Mouse (Mus musculus) MEL (cell line): ENCODE results near the gene Gnb1l.

Experiments used
- CTCF ChIP-seq, 3 experiments: IDR thresholded peaks in 2 of 3; conservative IDR thresholded peaks in 1 of 3; 2 replicates each; pipeline ENCODE4 v1.5.1; 2011 to 2012; ENCODE audit warnings: low read length in 3 of 3, low read depth in 2 of 3, mild to moderate bottlenecking in 2 of 3, improper control_type of control experiment in 1 of 3, inconsistent platforms in 1 of 3, mixed read lengths in 1 of 3, moderate library complexity in 1 of 3; ENCODE audit not compliant: control insufficient read depth in 1 of 3, insufficient read depth in 1 of 3, poor library complexity in 1 of 3, severe bottlenecking in 1 of 3
- EP300 ChIP-seq, 2 experiments: IDR thresholded peaks; 2 replicates each; pipeline ENCODE4 v1.6.1; 2011; ENCODE audit warnings: improper control_type of control experiment in 2 of 2, low read length in 2 of 2, low read depth in 1 of 2, mild to moderate bottlenecking in 1 of 2
- GATA1 ChIP-seq: IDR thresholded peaks from 2 replicates; pipeline ENCODE4 v1.6.1; 2011; ENCODE audit warnings: low read depth, low read length, improper control_type of control experiment
- KAT2A ChIP-seq: conservative IDR thresholded peaks from 2 replicates; pipeline ENCODE4 v1.6.1; 2012; ENCODE audit warnings: low read depth, low read length, improper control_type of control experiment, inconsistent platforms
- RAD21 ChIP-seq: IDR thresholded peaks from 2 replicates; pipeline ENCODE4 v1.6.1; 2011; ENCODE audit warnings: mild to moderate bottlenecking, low read depth, low read length, improper control_type of control experiment
- SIN3A ChIP-seq: IDR thresholded peaks from 2 replicates; pipeline ENCODE4 v1.6.1; 2012; ENCODE audit warnings: low read length, improper control_type of control experiment, inconsistent platforms

DNA sequence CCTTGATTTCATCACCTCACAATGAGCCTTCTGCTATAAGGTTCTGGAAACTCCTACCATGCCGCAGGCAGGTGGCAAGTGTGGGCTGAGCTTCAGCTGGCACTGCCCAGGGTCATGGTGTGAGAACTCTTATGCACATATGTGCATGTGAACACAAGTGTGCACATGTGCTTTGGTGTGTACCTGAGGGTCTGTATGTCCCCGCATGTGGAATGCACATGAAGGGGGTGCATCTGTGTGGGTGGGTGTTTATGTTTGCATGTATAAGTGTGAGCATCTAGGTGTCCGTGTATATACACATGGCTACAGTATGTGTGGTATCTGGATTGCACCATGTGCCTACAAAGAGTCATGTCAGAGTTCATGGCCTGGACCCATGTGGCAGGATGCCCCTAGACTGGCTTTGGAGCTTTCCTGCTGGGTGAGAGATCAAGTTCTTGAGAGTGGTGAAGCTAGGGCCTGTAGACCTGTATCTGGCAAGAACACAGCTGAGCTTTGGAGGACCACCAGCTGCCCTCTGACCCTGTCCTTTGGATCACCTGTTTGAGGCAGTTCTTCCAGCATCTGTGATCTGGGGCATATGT, 39.0 kb downstream of the Gnb1l start:
- TF ChIP-seq EP300 (IDR thresholded peaks at IDR 0.05; ENCODE audit: low read depth in 1 of 2, low read length in 2 of 2) (no peak), GATA1 (no peak), RAD21 (no peak), SIN3A (no peak), CTCF (IDR thresholded peaks at IDR 0.05 in 2 of 3, conservative IDR thresholded peaks at IDR 0.05 in 1 of 3; ENCODE audit: control insufficient read depth in 1 of 3, insufficient read depth in 1 of 3, low read depth in 2 of 3, low read length in 3 of 3, poor library complexity in 1 of 3, severe bottlenecking in 1 of 3) (no peak), KAT2A (no peak)
